Mouse (Mus musculus) ES-E14 (cell line): ENCODE measurements around the gene Trim8. TPM values are rescaled to one million over a fixed set of nuclear protein-coding genes. Genes with fewer than 3 reads are reported as not detected.

Experiments
- DNase-seq: peaks from one replicate; pipeline ENCODE4 v3.0.0-alpha.2; 2013; ENCODE audit warnings: low read depth, low spot score
- H3K27ac ChIP-seq: 2 replicates; pipeline ENCODE4 v1.5.1; 2012; ENCODE audit warnings: low read depth, mild to moderate bottlenecking, low read length, moderate library complexity, mixed read lengths; ENCODE audit not compliant: poor library complexity, insufficient read depth, severe bottlenecking
- H3K36me3 ChIP-seq: 2 replicates; pipeline ENCODE4 v1.6.1; 2012; ENCODE audit warnings: mild to moderate bottlenecking, low read length, moderate library complexity, mixed read lengths; ENCODE audit not compliant: control insufficient read depth, poor library complexity, insufficient read depth, severe bottlenecking
- H3K4me1 ChIP-seq, 2 experiments: fragments of 150-350 bp in 1 of 2; sonication (generic) in 1 of 2; 2 replicates each; pipeline ENCODE4 v1.6.1; 2012; ENCODE audit warnings: low read length in 2 of 2, mild to moderate bottlenecking in 1 of 2, mixed read lengths in 1 of 2; ENCODE audit not compliant: control insufficient read depth in 2 of 2, insufficient read depth in 2 of 2, poor library complexity in 1 of 2
- H3K4me3 ChIP-seq, 2 experiments: fragments of 150-350 bp in 1 of 2; sonication (generic) in 1 of 2; 2 replicates each; pipeline ENCODE4 v1.5.1; 2012; ENCODE audit warnings: low read length in 2 of 2, low read depth in 1 of 2, mild to moderate bottlenecking in 1 of 2, mixed read lengths in 1 of 2; ENCODE audit not compliant: insufficient read depth in 1 of 2, poor library complexity in 1 of 2, severe bottlenecking in 1 of 2
- H3K9ac ChIP-seq: 2 replicates; pipeline ENCODE4 v1.6.1; 2012; ENCODE audit warnings: low read depth, mild to moderate bottlenecking, low read length, mixed read lengths; ENCODE audit not compliant: poor library complexity, insufficient read depth, severe bottlenecking
- H3K9me3 ChIP-seq: fragments of 150-350 bp; sonication (generic); 2 replicates; pipeline ENCODE4 v1.6.1; 2012; ENCODE audit warnings: low read depth, mild to moderate bottlenecking, low read length; ENCODE audit not compliant: control insufficient read depth, insufficient read depth
- CHD2 ChIP-seq: IDR thresholded peaks from 2 replicates; pipeline ENCODE4 v1.6.1; 2014; ENCODE audit warnings: mild to moderate bottlenecking, low read depth, low read length, inconsistent platforms
- HCFC1 ChIP-seq: IDR thresholded peaks from 2 replicates; pipeline ENCODE4 v1.6.1; 2012; ENCODE audit warnings: low read length, inconsistent platforms, borderline replicate concordance; ENCODE audit not compliant: insufficient read depth
- MAFK ChIP-seq: IDR thresholded peaks from 2 replicates; pipeline ENCODE4 v1.6.1; 2014; ENCODE audit warnings: mild to moderate bottlenecking, low read depth, low read length, inconsistent platforms; ENCODE audit not compliant: insufficient read depth
- ZC3H11A ChIP-seq: IDR thresholded peaks from 2 replicates; pipeline ENCODE4 v1.6.1; 2012; ENCODE audit warnings: low read depth, mild to moderate bottlenecking, inconsistent platforms, low read length, borderline replicate concordance
- ZNF384 ChIP-seq: IDR thresholded peaks from 2 replicates; pipeline ENCODE4 v1.6.1; 2012; ENCODE audit warnings: low read depth, low read length, inconsistent platforms
- in situ Hi-C, 2 experiments: fragments of 600-800 bp; cut with MboI; formaldehyde crosslinking; loops; one replicate each; pipeline ENCODE4 v1.15.1; 2025; ENCODE audit warnings: low sequenced_read_pairs in 2 of 2, inconsistent platforms in 1 of 2; ENCODE audit not compliant: unreplicated experiment in 2 of 2
- total RNA-seq: library from RNA; depleted of rRNA; stranded (reverse); fragments of 300-350 nt; gene quantifications from 2 replicates; pipeline ENCODE4 v1.2.3, GENCODE M21; 2012; rRNA removed

The Trim8 gene
- total RNA-seq, 1 experiment = 26.1 TPM

DNA sequence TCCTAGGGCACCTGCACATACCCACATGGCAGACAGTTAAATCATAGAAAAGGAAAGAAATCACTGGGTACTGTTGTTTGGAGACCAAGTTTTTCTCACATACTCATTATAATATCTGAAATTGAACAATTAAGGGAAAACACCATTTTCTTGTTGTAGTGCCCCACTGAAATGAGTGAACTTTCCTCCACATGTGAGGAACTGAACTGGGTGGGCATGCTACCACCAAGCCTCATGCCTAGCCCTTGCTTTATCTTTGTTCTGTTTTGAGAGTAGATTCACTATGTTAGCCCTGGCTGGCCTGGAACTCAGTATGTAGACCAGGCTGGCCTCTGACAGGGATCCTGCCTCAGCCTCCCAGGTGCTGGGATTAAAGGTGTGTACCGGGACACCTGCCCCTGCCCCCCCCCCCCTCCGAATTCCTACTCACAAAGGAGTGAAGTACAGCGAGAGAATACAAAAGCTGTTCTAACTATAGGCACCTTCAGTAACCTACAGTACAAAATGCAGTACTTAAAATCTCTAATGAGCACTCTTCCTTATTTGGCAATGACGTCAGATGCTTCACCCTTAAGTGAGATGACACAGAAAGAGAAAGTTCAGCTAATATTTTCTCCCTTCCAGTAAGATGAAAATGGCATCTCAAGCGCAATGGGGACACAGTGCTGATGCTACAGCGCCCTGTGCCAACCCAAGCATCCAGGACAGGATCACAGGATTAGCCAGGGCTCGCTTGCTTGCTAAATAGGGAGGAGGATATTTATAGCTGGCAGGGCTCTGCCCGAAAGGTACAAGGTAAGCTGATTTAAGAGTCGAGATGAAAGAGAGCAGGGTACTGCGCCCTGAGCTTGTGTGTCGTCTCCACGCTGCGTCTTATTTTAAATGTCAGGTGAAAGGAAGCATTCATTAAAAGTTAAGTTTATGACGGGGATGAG, 61.3 kb downstream of the Trim8 start:
- Histone ChIP-seq H3K27ac (no peak overlapping the region), H3K36me3 (no peaks in the 10 kb centered on the region; the same call in 1 of the 2 replicates), H3K4me1 (peaks cover 7 to 17% of the 10 kb centered on the region in 2 experiments; a peak in 3 of 4 replicates), H3K9me3 (no peaks in the 10 kb centered on the region), H3K9ac (no peak overlapping the region), H3K4me3 (no peak overlapping the region)
- no peak for DNase-seq
- TF ChIP-seq CHD2 (no peak), ZNF384 (no peak), ZC3H11A (no peak), MAFK (no peak), HCFC1 (no peak)
- in situ Hi-C loops = no loop called here

DNA sequence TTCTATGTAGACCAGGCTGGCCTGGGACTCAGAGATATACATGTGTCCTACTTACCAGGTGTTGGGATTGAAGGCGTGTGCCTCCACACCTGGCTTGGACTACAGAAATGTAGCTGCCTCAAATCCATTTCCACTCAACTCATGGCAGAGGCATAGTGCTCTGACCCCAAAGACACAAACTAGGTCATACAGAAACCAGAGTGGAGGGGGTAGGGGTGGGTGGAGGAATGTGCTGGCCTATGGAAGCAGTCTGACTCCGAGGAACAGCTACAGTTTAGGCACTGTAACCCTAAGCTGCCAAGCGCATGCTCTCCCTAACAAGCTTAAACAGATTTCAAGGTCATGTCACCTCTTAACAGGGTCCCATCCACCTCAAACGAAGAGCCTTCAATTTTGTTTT, 62.1 kb downstream of the Trim8 start:
- no peak overlapping the region for H3K4me3 ChIP-seq
- no peaks in the 10 kb centered on the region; the same call in 1 of the 2 replicates for H3K36me3 ChIP-seq
- no peak overlapping the region for H3K27ac ChIP-seq
- H3K9ac ChIP-seq = no peak overlapping the region
- H3K4me1 ChIP-seq = peaks cover 7 to 12% of the 10 kb centered on the region in 2 experiments; a peak in 3 of 4 replicates
- TF ChIP-seq CHD2 (no peak), HCFC1 (no peak), MAFK (no peak), ZNF384 (no peak)
- no peak for DNase-seq
- in situ Hi-C loops = no loop called here
- no peaks in the 10 kb centered on the region for H3K9me3 ChIP-seq

DNA sequence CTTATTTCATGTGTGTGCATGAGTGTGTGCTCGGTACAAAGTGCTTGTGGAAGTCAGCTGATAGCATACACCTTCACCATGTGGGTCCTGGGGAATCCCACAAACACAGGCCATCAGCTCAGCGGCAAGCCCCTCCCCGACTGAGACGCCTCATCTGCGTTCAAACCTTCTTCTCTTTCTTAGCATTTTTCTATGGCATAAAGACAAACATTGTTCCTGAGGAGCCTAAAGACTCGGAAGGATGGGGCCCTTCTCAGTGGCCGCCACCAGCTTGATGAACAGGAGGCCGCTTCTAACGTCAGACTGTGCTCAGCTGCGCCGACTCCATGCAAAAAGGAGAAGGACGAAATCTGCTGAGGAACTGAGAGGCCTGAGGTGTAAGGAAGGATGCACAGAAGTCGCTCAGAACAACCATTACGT, 62.6 kb downstream of the Trim8 start:
- H3K9me3 ChIP-seq = no peaks in the 10 kb centered on the region
- H3K4me1 ChIP-seq = peaks cover 7 to 9% of the 10 kb centered on the region in 2 experiments; a peak in 3 of 4 replicates
- no peak overlapping the region for H3K4me3 ChIP-seq
- TF ChIP-seq CHD2 = no peak
- TF ChIP-seq ZNF384 = no peak
- TF ChIP-seq HCFC1 = no peak
- no peak for TF ChIP-seq ZC3H11A
- no peak for TF ChIP-seq MAFK
- no peaks in the 10 kb centered on the region; the same call in 1 of the 2 replicates for H3K36me3 ChIP-seq
- in situ Hi-C loops = no loop called here
- H3K9ac ChIP-seq = peak overlapping the region; percentile 20; the same call in 1 of the 2 replicates
- DNase-seq = no peak
- no peak overlapping the region for H3K27ac ChIP-seq

Other genes with a start within 250 kb of the Trim8 start
- gene Nfkb2, start 197.4 kb upstream of the Trim8 start, total RNA-seq = 11.6 and 13.0 TPM in 2 replicates
- 2.4 and 3.1 TPM in 2 replicates for gene Psd, start 174.5 kb upstream of the Trim8 start, total RNA-seq
- gene Fbxl15, start 173.5 kb upstream of the Trim8 start, total RNA-seq = 7.8 and 7.9 TPM in 2 replicates
- 75.1 and 102 TPM in 2 replicates for gene Cuedc2, start 163.0 kb upstream of the Trim8 start, total RNA-seq
- gene Mfsd13a, start 160.6 kb upstream of the Trim8 start, total RNA-seq = 9.9 and 19.8 TPM in 2 replicates
- 0.53 and 0.80 TPM in 2 replicates for gene 2310034G01Rik, start 151.4 kb upstream of the Trim8 start, total RNA-seq
- 66.7 and 85.7 TPM in 2 replicates for gene Actr1a, start 106.0 kb upstream of the Trim8 start, total RNA-seq
- 12.6 and 14.5 TPM in 2 replicates for gene Sufu, start 104.8 kb upstream of the Trim8 start, total RNA-seq
- gene Arl3, start 71.5 kb downstream of the Trim8 start, total RNA-seq = 25.7 and 39.7 TPM in 2 replicates
- 11.4 TPM in 2 replicates for gene Sfxn2, start 71.7 kb downstream of the Trim8 start, total RNA-seq
- 38.8 and 40.2 TPM in 2 replicates for gene Wbp1l, start 97.4 kb downstream of the Trim8 start, total RNA-seq
- gene Cyp17a1, start 171.5 kb downstream of the Trim8 start, total RNA-seq = not detected in 2 replicates
- gene Borcs7, start 188.2 kb downstream of the Trim8 start, total RNA-seq = 2.1 and 2.3 TPM in 2 replicates
- 10.2 and 11.0 TPM in 2 replicates for gene As3mt, start 205.8 kb downstream of the Trim8 start, total RNA-seq